Mouse (Mus musculus): ENCODE data around the gene Cdca7. TPM values are rescaled to one million over a fixed set of nuclear protein-coding genes. Genes with fewer than 3 reads are reported as not detected.

The Cdca7 gene
- polyA plus RNA-seq (2012; rRNA removed) = 24.5 and 29.6 TPM in 2 replicates

DNA sequence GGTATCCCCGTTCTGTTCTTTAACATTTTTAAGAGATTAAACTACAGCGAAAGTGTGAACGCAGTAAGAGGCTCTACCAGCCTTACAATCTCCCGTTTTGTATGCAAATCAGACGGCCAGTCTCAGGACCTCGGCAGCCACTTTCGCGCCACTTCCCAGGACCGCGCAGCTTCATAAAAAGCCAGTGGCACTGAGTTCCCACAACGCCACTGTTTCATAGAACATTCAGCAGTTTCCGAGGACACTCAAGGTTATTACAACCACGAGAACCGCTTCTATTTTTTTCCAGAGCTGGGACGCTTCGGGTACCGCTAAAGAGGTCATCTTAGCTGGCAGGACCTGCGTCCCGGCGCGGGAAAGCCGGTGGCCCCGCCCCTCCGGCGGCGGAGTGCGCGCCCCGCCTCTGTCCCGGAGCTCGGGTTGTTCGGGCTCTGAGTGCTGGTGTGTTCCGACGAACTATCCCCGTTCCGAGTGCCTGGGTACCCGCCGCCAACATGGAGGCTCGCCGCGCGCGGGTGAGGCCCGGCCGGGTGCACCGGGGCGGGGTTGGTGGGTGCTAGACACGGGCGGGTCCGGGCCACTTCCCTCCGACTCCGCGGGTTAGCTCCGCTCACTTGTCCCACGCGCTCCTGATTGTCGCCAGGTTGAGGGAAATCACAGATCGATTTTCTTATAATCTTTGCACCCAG lies at the start of gene Cdca7:
Gene Cdca7, plus strand, starts transcription at position 363 of the 689 bp plus-strand sequence.
- peak in 1 of 2 experiments; percentile 45 for DNase-seq (ENCODE audit: extremely low spot score in 1 of 2, low spot score in 1 of 2)

DNA sequence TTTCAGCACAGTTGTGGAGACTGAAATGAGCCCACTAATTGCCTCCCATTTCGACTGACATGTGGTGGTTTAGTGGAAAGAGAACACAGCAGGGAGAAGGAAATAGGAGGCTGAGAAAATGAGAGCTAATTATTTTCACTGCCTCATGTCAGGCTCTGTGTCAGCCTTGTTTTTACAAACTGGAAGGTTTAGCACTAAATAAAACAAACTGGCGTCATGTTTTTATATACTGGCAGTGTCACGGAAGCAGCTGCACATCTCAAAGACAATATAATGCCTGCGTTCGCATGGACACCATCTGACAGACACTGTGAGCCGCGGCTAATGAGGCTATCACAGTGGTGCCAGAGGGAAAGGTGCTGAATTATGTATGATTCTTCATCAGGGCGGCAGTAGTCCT lies 49.2 kb upstream of the Cdca7 start:
- peak in 1 of 2 experiments; percentile 26 for DNase-seq (ENCODE audit: extremely low spot score in 1 of 2, low spot score in 1 of 2)

DNA sequence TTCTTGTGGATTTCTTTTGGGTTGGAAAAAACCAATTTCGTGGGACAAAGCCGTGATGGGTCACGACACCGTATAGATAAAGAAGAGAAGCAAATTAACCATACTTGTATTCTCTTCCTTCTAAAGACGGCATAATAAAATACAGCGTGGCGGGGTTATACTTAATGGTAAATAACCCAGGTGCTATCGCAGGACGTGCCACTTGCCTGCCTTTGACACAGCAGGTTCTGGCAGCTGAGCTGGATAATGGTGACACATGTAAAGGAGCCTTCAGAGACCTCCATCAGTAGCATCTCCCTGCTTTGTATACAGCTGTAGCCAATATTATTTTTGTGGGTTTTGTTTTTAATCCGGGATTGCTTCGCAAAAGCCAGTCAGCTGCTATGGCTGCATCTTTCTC lies 48.7 kb upstream of the Cdca7 start:
- no peak for DNase-seq (ENCODE audit: extremely low spot score in 1 of 2, low spot score in 1 of 2)

DNA sequence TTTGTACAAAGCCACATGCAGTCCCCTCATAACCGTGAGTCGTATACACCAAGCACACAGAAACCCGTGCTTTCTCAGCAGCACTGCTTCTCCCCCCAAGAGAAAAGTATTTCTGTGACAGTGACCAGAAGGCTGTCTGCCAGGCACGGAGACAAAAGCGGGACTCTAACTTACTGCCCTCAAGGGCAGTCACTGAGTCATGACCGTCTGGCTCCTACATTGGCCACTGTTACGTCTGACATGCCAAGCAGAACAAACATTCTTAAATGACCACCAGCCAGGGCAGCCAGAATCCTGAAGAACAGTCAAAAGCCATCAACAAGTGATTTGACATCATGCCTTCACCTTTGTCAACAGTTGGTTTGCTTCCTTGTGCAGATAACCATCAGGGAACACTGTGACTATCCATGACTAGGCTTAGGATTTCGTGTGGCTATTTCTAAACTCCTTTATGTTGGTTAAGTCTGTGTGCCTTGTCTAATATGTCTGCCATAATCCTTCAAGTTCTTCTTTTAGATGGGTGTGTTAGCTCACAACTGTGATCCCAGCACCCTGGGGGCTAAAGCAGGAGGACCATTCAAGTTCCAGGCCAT lies 36.9 kb upstream of the Cdca7 start:
- DNase-seq (ENCODE audit: extremely low spot score in 1 of 2, low spot score in 1 of 2) = no peak

DNA sequence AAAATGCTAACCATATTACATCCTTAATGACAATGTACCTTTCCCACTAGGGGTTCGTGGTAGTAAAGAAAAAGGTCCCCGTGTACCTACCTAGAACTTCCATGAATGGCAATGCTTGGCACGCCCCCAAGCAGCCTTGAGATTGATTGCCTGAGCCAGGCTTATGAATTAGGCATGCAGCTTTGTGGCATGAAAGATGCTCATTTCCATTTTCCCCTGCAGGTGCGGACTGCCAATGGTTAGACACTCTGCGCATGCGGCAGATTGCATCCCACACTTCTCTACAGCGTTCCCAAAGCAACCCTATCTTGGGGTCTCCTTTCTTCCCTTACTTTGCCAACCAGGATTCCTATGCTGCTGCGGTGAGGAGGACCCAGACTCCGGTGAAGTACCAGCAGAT lies 34.9 kb upstream of the Cdca7 start:
- DNase-seq (ENCODE audit: extremely low spot score in 1 of 2, low spot score in 1 of 2) = peak in 1 of 2 experiments; percentile 11

DNA sequence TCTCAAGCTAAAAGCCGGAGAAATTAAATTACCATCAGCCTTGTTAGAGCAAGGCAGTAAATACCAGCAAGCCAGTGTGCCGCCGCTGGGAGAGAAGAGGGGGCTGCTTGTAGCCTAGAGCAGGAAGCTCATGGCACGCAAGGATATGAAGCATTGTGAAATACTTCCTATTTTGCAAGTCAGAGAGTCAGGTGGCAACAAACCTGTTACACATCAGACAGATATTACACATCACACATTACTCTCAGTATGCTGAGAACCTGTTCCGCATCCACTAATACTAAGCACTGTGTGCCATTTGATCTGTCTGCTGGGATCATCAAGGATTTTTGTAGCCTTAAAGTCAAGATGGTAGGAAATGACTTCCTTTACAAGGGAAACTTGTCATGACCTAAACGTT lies 33.1 kb upstream of the Cdca7 start:
- no peak for DNase-seq (ENCODE audit: extremely low spot score in 1 of 2, low spot score in 1 of 2)

DNA sequence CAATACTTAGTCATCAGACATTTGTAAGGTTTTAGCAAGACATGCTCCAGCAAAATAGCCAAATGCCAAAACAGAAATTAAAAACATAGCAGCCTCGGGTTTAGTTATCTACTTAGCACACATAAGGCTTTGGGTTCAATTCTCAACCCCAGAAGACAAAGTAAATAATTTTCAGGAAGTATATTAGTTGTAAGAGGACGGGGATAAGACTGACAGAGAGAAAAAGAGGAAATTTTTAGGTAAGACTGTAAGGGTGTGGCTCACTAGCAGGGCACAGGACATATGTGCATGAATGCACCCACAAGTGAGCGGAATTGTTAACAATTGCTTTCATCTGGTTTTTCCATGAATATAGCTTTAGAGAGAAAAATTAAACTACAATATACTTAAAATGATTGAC lies 32.0 kb upstream of the Cdca7 start:
- no peak for DNase-seq (ENCODE audit: extremely low spot score in 1 of 2, low spot score in 1 of 2)

DNA sequence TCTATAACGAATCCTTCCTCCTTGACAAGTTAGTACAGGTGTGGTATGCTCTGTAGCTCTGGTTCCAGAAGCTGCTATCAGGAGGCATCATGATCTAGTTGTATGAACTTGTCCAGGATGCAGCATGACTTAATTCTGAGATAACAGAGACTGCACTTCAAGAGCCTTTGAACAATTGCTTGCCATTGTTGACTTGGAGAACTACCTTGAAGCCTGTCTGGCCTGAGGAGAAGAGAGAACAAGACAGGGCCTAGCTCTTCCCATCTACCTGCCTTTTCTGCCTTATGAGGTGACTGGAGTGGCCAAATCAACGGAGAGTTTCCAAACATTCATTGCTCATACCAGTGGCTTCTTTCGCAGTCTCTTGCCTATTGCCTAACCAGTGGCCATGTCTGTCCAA lies 29.9 kb upstream of the Cdca7 start:
- no peak for DNase-seq (ENCODE audit: extremely low spot score in 1 of 2, low spot score in 1 of 2)

DNA sequence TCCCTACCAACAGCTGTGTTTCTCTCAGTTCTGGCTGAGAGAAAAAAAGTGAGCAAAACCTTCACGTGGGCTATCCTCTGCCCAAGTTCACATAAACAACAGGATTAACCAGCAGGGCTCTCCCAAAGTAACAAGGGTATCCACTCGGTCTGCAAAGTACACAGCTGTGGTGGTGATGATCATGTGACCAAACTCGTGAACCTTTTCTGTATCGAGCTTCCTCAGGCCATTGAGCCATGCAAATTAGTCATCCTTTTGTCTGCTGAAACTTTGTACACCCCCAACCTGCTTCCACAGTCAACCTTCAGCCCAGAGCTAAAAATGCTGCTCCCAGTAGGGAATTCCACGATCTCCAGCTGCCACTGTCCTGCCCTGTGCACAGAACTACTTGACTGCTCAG lies 29.3 kb upstream of the Cdca7 start:
- DNase-seq (ENCODE audit: extremely low spot score in 1 of 2, low spot score in 1 of 2) = no peak

DNA sequence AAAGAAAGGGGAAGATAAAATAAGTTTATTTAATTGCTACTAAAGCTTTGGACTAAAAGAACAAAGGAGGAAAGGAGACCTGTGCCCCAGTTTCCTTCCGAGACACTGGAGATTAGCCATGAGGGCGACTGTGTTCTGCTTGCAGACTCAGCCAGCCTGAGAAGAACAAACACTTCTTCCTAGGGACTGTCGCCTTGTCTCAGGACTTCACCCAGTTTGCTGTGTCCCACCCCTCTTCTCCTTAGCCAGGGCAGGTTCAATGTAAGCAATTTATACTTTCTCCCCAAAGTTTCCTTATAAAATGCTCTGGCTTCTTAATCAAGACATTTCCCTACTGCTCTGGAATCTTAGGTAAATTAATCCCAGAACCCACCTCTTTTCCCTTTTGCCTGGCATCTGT lies 22.4 kb upstream of the Cdca7 start:
- DNase-seq (ENCODE audit: extremely low spot score in 1 of 2, low spot score in 1 of 2) = no peak

DNA sequence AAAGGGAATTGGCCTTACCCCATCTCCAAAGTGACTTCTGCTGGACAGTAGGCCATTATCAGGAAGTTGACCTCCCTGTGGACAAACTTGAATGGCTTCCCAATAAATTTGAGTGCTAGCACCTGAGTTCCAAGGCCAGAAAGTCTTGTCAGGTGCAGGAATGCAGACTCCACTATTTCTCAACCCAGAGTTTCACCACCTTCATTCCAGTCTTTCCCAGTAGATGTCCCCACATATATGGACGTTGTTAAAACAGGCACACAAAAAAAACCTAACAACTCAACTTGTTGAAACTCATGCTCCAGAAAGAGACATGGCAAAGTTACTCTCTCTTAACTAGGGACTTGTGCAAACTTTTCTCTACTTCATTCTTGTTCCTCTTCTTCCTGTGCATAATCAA lies 19.8 kb upstream of the Cdca7 start:
- DNase-seq (ENCODE audit: extremely low spot score in 1 of 2, low spot score in 1 of 2) = no peak

DNA sequence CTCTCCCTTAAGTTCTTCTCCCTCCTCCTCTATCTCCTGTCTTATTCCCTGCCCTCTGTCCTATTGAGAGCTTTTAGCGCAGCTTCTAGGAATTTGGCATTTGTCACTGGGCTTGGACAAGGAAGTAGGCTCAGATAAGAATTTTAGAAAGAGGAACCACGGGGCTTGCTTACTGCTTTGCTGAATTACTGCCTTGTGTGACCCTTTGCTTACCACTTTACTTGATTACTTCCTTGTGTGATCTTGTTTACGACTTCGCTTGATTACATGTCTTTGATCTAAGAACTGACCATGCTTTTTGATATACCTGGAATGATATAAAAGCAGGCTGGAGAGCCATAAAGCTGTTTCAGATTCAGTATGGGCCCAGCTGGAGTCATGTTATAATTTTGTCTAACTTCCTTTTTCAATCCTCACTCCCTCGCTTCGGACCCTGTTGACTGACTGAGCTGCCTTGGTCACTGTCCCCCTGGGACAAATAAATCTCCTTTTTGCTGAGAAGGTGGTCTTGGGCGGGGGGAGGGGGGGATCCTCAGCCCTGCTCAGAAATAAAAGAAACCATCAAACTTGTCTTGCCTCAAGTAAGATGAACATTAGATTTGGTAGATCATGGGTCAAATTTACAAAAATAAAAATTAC lies 11.5 kb upstream of the Cdca7 start:
- DNase-seq (ENCODE audit: extremely low spot score in 1 of 2, low spot score in 1 of 2) = no peak

DNA sequence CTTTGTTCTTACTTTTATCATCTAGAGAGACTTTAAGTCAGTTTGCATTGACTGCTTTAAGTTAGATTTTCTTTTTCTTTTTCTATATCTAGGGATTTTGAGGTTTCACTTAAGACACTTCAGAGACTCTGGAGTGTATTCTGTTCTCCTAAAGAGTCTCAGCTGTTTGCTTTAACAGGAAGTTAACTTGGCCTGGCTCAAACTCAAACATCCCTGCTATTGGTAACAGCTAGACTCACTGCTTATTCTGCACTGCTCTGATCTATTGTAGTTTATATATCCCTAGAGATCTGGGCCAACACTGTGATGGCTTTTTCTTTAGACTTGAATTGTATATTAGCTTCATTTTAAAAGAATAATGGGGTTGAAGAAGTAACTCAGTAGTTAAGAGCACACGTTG lies 8.4 kb upstream of the Cdca7 start:
- DNase-seq (ENCODE audit: extremely low spot score in 1 of 2, low spot score in 1 of 2) = no peak

DNA sequence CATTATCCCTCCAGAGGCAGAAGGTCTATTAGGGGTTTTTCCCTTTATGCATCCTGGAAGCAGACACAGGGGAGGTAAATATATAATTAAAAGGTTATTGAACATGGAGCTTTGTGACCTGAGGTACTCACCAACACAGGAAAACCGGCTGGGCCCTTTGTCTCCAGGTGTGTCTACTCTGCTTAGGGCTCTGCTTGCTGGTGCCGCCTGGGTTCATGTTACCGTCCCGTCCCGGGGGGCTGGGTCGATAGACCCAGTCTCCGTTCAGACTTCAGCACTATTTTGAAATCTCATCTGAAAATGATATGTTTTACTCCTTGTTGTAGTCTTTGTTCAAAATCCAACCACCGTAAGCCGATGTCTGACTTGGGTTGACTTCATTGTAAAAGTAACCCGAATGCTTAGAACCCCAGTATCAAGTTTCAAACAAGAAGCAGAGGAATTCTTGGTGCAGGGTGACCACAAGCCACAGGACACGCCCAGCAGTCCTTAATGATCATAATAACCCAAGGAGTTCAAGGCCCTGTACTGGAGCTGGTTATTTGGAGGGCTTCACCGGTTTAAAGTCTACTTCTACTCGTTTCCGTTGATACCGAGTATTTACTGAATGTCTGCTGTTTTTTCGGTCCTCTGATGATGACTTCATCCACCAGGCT lies 4.4 kb upstream of the Cdca7 start:
- DNase-seq (ENCODE audit: extremely low spot score in 1 of 2, low spot score in 1 of 2) = no peak

DNA sequence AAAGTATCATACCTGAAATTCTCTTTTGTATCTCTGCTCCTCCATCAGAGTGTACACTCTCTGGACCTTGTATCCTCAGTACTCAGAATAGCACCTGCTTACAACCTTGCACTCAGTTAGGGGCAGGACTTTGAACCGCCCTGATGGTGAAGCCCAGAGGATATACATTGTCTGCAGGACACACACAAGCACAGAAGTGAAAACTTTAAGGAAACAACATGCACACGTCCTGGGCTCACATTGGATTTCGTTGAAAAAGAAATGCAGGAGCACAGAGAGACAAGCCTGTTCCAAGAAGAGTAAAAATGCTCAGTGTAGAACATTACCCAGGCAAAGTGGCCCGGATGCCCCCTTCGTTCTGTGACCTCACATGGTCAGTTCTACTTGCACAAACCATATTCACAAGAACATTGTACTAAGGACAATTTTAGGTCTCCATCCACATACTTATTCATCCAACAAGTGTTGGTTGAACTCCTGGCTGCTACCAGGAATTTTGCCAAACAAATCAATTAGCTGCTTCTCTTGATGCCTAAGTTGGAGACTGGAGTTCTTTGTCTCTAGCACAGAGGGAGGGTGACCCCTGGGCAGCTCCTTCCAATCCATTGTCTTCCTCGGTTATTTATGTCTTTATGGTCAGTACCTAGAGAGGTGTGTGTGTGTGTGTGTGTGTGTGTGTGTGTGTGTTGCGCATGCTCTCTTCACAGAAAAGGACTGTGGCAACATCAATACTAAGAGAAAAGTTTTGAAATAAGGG lies 1.2 kb upstream of the Cdca7 start:
- no peak for DNase-seq (ENCODE audit: extremely low spot score in 1 of 2, low spot score in 1 of 2)

DNA sequence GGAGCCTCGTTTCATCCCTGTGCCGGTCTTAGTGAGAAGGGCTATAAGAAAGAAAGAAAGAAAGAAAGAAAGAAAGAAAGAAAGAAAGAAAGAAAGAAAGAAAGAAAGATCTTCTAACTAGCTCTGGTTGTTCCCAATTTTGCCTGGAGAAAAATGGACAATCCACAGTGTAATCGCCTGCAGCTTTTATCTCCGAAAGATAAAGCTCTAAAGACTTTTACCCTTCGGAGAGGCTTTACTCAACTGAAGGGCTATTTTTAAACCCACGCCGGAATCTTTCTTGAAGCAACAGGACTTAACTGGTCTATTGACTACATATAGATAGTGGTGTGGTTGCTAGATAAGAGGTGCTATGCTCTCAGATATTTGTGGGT lies 549 bp upstream of the Cdca7 start:
- no peak for DNase-seq (ENCODE audit: extremely low spot score in 1 of 2, low spot score in 1 of 2)

DNA sequence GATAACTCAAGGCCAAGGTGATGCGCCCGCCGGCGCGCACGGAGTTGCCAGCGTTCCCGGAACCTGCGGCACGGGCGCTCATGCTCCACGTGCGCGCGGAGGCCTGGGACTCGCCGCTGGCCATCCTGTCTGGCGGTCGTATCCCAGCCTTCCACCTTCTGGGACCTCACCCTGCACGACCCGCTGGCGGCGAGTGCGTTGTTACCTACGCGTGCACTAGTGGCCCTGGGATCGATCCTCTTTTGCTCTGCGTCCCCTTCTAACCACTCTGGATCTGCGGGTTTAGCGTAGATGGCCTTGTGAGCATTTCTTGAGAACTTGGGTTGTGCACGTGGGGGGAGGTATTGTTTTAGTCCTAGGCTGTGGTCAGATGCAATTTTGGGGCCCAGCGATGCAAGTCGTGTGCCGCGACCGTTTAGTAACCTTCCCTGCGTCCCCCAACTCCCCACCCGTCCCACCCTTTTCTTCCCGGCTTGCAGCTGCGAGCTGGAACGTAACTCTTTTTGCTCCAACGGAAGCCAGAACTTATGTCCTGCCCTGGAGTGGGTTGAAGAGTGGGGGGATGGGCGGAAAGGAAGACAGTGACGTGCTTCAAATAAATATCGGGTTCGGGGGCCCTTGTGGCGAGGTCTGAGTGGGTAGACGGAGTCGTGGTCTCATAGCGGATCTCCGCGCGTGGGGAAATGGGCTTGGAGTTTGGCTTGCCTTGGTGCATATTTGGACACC lies 690 bp downstream of the Cdca7 start:
- no peak for DNase-seq (ENCODE audit: extremely low spot score in 1 of 2, low spot score in 1 of 2)

DNA sequence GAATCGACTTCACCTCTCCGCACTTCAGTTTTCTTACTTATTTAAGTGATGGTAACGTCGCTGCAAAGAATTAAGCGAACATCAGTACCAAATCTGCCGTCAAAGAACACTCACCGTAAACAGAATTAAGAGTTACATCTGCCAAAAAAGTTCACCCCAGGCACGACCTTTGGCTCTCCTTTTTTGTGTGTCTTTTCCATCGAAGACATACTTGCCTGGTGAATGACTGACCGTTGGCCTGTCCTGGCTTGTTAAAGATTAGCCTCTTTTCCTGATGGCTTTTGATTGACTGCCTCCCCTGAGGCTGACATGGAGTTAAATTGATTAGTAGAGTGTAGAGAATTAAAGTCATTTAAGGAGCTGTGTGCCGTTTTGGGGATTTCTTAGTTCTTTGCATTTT lies 1.3 kb downstream of the Cdca7 start:
- no peak for DNase-seq (ENCODE audit: extremely low spot score in 1 of 2, low spot score in 1 of 2)

DNA sequence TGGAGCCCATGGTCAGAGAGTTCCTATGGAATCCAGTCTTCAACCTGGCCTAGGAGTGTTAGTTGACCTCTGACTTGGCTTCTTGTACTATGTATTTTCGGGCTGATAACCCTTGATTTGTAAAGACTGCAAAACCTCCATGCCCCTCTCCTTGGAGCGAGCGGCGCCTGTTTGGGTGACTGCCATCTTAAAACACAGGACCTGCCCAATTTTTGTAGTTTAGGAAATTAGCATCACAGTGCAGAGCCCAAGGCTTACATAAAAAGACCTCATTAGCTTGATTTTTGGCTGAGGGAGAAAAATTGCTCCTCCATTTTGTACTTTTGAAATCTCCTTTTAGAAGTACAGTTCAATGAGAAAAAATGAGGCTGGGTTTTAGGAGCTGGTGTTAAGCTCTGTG lies 2.2 kb downstream of the Cdca7 start:
- DNase-seq (ENCODE audit: extremely low spot score in 1 of 2, low spot score in 1 of 2) = no peak

DNA sequence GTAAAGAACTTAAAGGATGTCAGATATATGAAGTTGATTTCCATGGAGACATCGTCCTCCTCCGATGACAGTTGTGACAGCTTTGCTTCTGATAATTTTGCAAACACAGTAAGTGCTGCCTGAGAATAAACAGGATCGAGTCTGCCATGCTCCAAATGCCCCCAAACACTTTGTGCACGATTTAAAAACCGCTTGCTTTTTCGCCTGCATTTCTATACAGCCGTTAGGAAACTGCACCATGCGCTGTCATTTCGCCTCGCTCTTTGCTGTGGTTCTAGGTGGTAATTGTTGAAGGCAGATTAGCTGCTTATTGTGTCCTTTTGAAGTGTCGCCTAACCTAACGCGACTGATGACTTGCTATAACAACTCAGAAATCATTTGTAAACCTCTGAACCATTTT lies 3.0 kb downstream of the Cdca7 start:
- no peak for DNase-seq (ENCODE audit: extremely low spot score in 1 of 2, low spot score in 1 of 2)

Data from frontal cortex, adult 2 months (tissue).